Comparison of ENCODE assay signal across 8 mouse cellular contexts in genomic region chr5:95880914-95881313, GRCm38 (mm10).
DNase-seq lines count a peak whose midpoint lies in the region; ATAC-seq and TF ChIP-seq lines count a peak whose summit lies in the region.

No protein-coding gene starts in this region.

- H3K4me3 ChIP-seq in forebrain, embryonic 14.5 days (ENCODE audit: low read depth, low read length), result no peak overlapping the region
- H3K4me3 ChIP-seq in forebrain, embryonic 13.5 days, result no peak overlapping the region
- no peak overlapping the region for H3K4me3 ChIP-seq in intestine, embryonic 16.5 days (ENCODE audit: low read length)
- no peak overlapping the region for H3K4me3 ChIP-seq in left cerebral cortex, adult 2 months
- no peak overlapping the region for H3K4me3 ChIP-seq in midbrain, postnatal 0 days (ENCODE audit: low read depth, low read length)

- no peaks in the 10 kb centered on the region for H3K4me1 ChIP-seq in forebrain, embryonic 14.5 days (ENCODE audit: control insufficient read depth, insufficient read depth, low read length)
- no peaks in the 10 kb centered on the region for H3K4me1 ChIP-seq in forebrain, embryonic 13.5 days
- no peaks in the 10 kb centered on the region for H3K4me1 ChIP-seq in intestine, embryonic 16.5 days (ENCODE audit: control insufficient read depth, insufficient read depth, low read length)
- no peaks in the 10 kb centered on the region for H3K4me1 ChIP-seq in midbrain, postnatal 0 days (ENCODE audit: insufficient read depth, low read length)

- H3K4me2 ChIP-seq in forebrain, embryonic 14.5 days (ENCODE audit: low read length), result no peak overlapping the region
- no peak overlapping the region for H3K4me2 ChIP-seq in forebrain, embryonic 13.5 days
- no peak overlapping the region for H3K4me2 ChIP-seq in intestine, embryonic 16.5 days (ENCODE audit: low read depth, low read length)
- no peak overlapping the region for H3K4me2 ChIP-seq in midbrain, postnatal 0 days (ENCODE audit: low read depth, low read length, poor library complexity, severe bottlenecking)

- H3K9me3 ChIP-seq in forebrain, embryonic 14.5 days (replicated peaks; ENCODE audit: control insufficient read depth, low read length), result no peaks in the 10 kb centered on the region
- H3K9me3 ChIP-seq in forebrain, embryonic 13.5 days (replicated peaks), result no peaks in the 10 kb centered on the region
- H3K9me3 ChIP-seq in intestine, embryonic 16.5 days (ENCODE audit: control insufficient read depth, low read length), result no peaks in the 10 kb centered on the region
- no peaks in the 10 kb centered on the region for H3K9me3 ChIP-seq in midbrain, postnatal 0 days (ENCODE audit: low read length)

- no peaks in the 10 kb centered on the region for H3K27me3 ChIP-seq in forebrain, embryonic 14.5 days (replicated peaks; ENCODE audit: control insufficient read depth, insufficient read depth, low read length)
- no peaks in the 10 kb centered on the region for H3K27me3 ChIP-seq in forebrain, embryonic 13.5 days
- no peaks in the 10 kb centered on the region for H3K27me3 ChIP-seq in intestine, embryonic 16.5 days (replicated peaks; ENCODE audit: control insufficient read depth, insufficient read depth, low read length)
- H3K27me3 ChIP-seq in midbrain, postnatal 0 days (ENCODE audit: insufficient read depth, low read length), result no peaks in the 10 kb centered on the region

- ATAC-seq in forebrain, embryonic 14.5 days, result no peak
- ATAC-seq in forebrain, embryonic 13.5 days, result no peak
- ATAC-seq in intestine, embryonic 16.5 days, result peak; percentile 81
- peak; percentile 47; the same call in 1 of the 2 replicates for ATAC-seq in midbrain, postnatal 0 days (ENCODE audit: low FRiP score)

- H3K9ac ChIP-seq in forebrain, embryonic 14.5 days (ENCODE audit: low read length), result no peak overlapping the region
- no peak overlapping the region for H3K9ac ChIP-seq in forebrain, embryonic 13.5 days
- H3K9ac ChIP-seq in intestine, embryonic 16.5 days (ENCODE audit: low read depth, low read length), result no peak overlapping the region
- H3K9ac ChIP-seq in midbrain, postnatal 0 days (replicated peaks; ENCODE audit: low read length, poor library complexity, severe bottlenecking), result no peak overlapping the region

- no peaks in the 10 kb centered on the region for H3K36me3 ChIP-seq in forebrain, embryonic 14.5 days (ENCODE audit: control insufficient read depth, insufficient read depth, low read length)
- no peaks in the 10 kb centered on the region for H3K36me3 ChIP-seq in forebrain, embryonic 13.5 days (ENCODE audit: poor library complexity, severe bottlenecking)
- no peaks in the 10 kb centered on the region for H3K36me3 ChIP-seq in intestine, embryonic 16.5 days (ENCODE audit: control insufficient read depth, insufficient read depth, low read length)
- H3K36me3 ChIP-seq in midbrain, postnatal 0 days (ENCODE audit: insufficient read depth, low read length), result no peaks in the 10 kb centered on the region

- TF ChIP-seq CTCF in left cerebral cortex, adult 2 months (IDR thresholded peaks at IDR 0.05), result peak; percentile 86
- TF ChIP-seq CTCF in midbrain, postnatal 0 days (IDR thresholded peaks at IDR 0.05), result peak; percentile 76

- no peak overlapping the region for H3K27ac ChIP-seq in forebrain, embryonic 14.5 days (ENCODE audit: low read depth, low read length)
- no peak overlapping the region for H3K27ac ChIP-seq in forebrain, embryonic 13.5 days
- H3K27ac ChIP-seq in intestine, embryonic 16.5 days (ENCODE audit: low read length), result no peak overlapping the region
- no peak overlapping the region for H3K27ac ChIP-seq in left cerebral cortex, adult 2 months
- H3K27ac ChIP-seq in midbrain, postnatal 0 days (ENCODE audit: low read depth, low read length), result no peak overlapping the region

- intact Hi-C loops in left cerebral cortex, adult 2 months (cut with DNase I), result loop anchor here (1.0 to 10.0 kb wide), 2 partner anchors 69 to 154 kb away; no protein-coding TSS in a partner anchor

- peak; percentile 30 for DNase-seq in forebrain, embryonic 14.5 days (ENCODE audit: low spot score)
- DNase-seq in adrenal gland, postnatal 36 days, result peak; percentile 42 to 56
- DNase-seq in forelimb bud, embryonic 11.5 days (ENCODE audit: low read depth, low spot score), result peak; percentile 63
- DNase-seq in left cerebral cortex, adult 2 months (ENCODE audit: extremely low spot score in 1 of 2, low spot score in 2 of 2), result peak; percentile 56 to 71
- peak; percentile 74 for DNase-seq in midbrain, postnatal 0 days (ENCODE audit: low spot score)
- DNase-seq in thymus, postnatal 25 days, result no peak

Comparison
In these comparisons a context has a peak if more than half of its experiments do, and no peak if none do; other contexts are left out.
1. ATAC-seq: peak in intestine, embryonic 16.5 days (single experiment) and midbrain, postnatal 0 days (single experiment); none in forebrain, embryonic 14.5 days (single experiment) and forebrain, embryonic 13.5 days (single experiment).